Mouse (Mus musculus): ENCODE results near the gene Tmem175. TPM values are rescaled to one million over a fixed set of nuclear protein-coding genes. Genes with fewer than 3 reads are reported as not detected.

Gene Tmem175
- polyA plus RNA-seq (2012; rRNA removed), result 33.2 and 34.0 TPM in 2 replicates

GRCm38 (mm10) chr5:108629634-108630483, at the start of gene Tmem175, which contains the start of gene Gak:
Gene Tmem175, plus strand, starts transcription at chr5:108629770.
Gene Gak, minus strand, starts transcription at chr5:108629755.
- H3K36me3 ChIP-seq (ENCODE audit: control insufficient read depth, insufficient read depth, low read length), result no peaks in the 10 kb centered on the region
- under 1% methylated on average over 58 of the region's 58 CpGs for WGBS
- H3K27ac ChIP-seq (ENCODE audit: insufficient read depth, low read length), result peak within 1 kb of the TSS; percentile 91
- peaks cover 2% of the 10 kb centered on the region; the same call in 1 of the 2 replicates for H3K4me1 ChIP-seq (ENCODE audit: control insufficient read depth, insufficient read depth, insufficient read length)
- no peaks in the 10 kb centered on the region for H3K27me3 ChIP-seq (ENCODE audit: control insufficient read depth, insufficient read depth, low read length)
- peak; percentile 88 to 91 for DNase-seq (ENCODE audit: low read depth in 1 of 2, low spot score in 2 of 2)
- TF ChIP-seq POLR2A (IDR thresholded peaks at IDR 0.05; ENCODE audit: low read depth, low read length) (peak; percentile 95), CTCF (IDR thresholded peaks at IDR 0.05; ENCODE audit: extremely low read depth, insufficient read depth, insufficient read length, insufficient replicate concordance) (no peak)
- peak within 1 kb of the TSS; percentile 77 for H3K4me3 ChIP-seq (ENCODE audit: extremely low read depth, insufficient read depth, insufficient read length)

- peaks cover 53% of the 10 kb centered on the region for H3K36me3 ChIP-seq (ENCODE audit: control insufficient read depth, insufficient read depth, low read length)
- no peak overlapping the region for H3K27ac ChIP-seq (ENCODE audit: insufficient read depth, low read length)
- no peak for DNase-seq (ENCODE audit: low read depth in 1 of 2, low spot score in 2 of 2)
- H3K4me3 ChIP-seq (ENCODE audit: extremely low read depth, insufficient read depth, insufficient read length), result no peak overlapping the region
- no peaks in the 10 kb centered on the region for H3K27me3 ChIP-seq (ENCODE audit: control insufficient read depth, insufficient read depth, low read length)
- WGBS, result 93% methylated on average over 3 of the region's 3 CpGs
- TF ChIP-seq POLR2A (IDR thresholded peaks at IDR 0.05; ENCODE audit: low read depth, low read length) (no peak), CTCF (IDR thresholded peaks at IDR 0.05; ENCODE audit: extremely low read depth, insufficient read depth, insufficient read length, insufficient replicate concordance) (no peak)
- H3K4me1 ChIP-seq (ENCODE audit: control insufficient read depth, insufficient read depth, insufficient read length), result no peaks in the 10 kb centered on the region
Observed at GRCm38 (mm10) chr5:108581361-108581891, 48.1 kb upstream of the Tmem175 start.

GRCm38 (mm10) chr5:108599923-108600322, 29.6 kb upstream of the Tmem175 start:
- WGBS, result 90% methylated on average over 1 of the region's 1 CpGs
- Histone ChIP-seq H3K27me3 (ENCODE audit: control insufficient read depth, insufficient read depth, low read length) (no peaks in the 10 kb centered on the region), H3K27ac (ENCODE audit: insufficient read depth, low read length) (no peak overlapping the region), H3K36me3 (ENCODE audit: control insufficient read depth, insufficient read depth, low read length) (peaks cover 67% of the 10 kb centered on the region), H3K4me3 (ENCODE audit: extremely low read depth, insufficient read depth, insufficient read length) (no peak overlapping the region), H3K4me1 (ENCODE audit: control insufficient read depth, insufficient read depth, insufficient read length) (no peaks in the 10 kb centered on the region)
- no peak for DNase-seq (ENCODE audit: low read depth in 1 of 2, low spot score in 2 of 2)
- TF ChIP-seq CTCF (IDR thresholded peaks at IDR 0.05; ENCODE audit: extremely low read depth, insufficient read depth, insufficient read length, insufficient replicate concordance) (no peak), POLR2A (IDR thresholded peaks at IDR 0.05; ENCODE audit: low read depth, low read length) (no peak)

GRCm38 (mm10) chr5:108602537-108602936, 27.0 kb upstream of the Tmem175 start:
- no peak for TF ChIP-seq CTCF (IDR thresholded peaks at IDR 0.05; ENCODE audit: extremely low read depth, insufficient read depth, insufficient read length, insufficient replicate concordance)
- no peak for TF ChIP-seq POLR2A (IDR thresholded peaks at IDR 0.05; ENCODE audit: low read depth, low read length)
- Histone ChIP-seq H3K4me1 (ENCODE audit: control insufficient read depth, insufficient read depth, insufficient read length) (no peaks in the 10 kb centered on the region), H3K4me3 (ENCODE audit: extremely low read depth, insufficient read depth, insufficient read length) (no peak overlapping the region), H3K27ac (ENCODE audit: insufficient read depth, low read length) (no peak overlapping the region), H3K36me3 (ENCODE audit: control insufficient read depth, insufficient read depth, low read length) (peaks cover 66% of the 10 kb centered on the region), H3K27me3 (ENCODE audit: control insufficient read depth, insufficient read depth, low read length) (no peaks in the 10 kb centered on the region)
- DNase-seq (ENCODE audit: low read depth in 1 of 2, low spot score in 2 of 2), result no peak
- 91% methylated on average over 9 of the region's 9 CpGs for WGBS

GRCm38 (mm10) chr5:108610426-108610825, 19.1 kb upstream of the Tmem175 start:
- no peaks in the 10 kb centered on the region for H3K27me3 ChIP-seq (ENCODE audit: control insufficient read depth, insufficient read depth, low read length)
- no peaks in the 10 kb centered on the region for H3K4me1 ChIP-seq (ENCODE audit: control insufficient read depth, insufficient read depth, insufficient read length)
- H3K36me3 ChIP-seq (ENCODE audit: control insufficient read depth, insufficient read depth, low read length), result peaks cover 59% of the 10 kb centered on the region
- H3K4me3 ChIP-seq (ENCODE audit: extremely low read depth, insufficient read depth, insufficient read length), result no peak overlapping the region
- no peak overlapping the region for H3K27ac ChIP-seq (ENCODE audit: insufficient read depth, low read length)
- TF ChIP-seq POLR2A (IDR thresholded peaks at IDR 0.05; ENCODE audit: low read depth, low read length) (no peak), CTCF (IDR thresholded peaks at IDR 0.05; ENCODE audit: extremely low read depth, insufficient read depth, insufficient read length, insufficient replicate concordance) (no peak)
- 91% methylated on average over 1 of the region's 1 CpGs for WGBS
- no peak for DNase-seq (ENCODE audit: low read depth in 1 of 2, low spot score in 2 of 2)

- no peak for DNase-seq (ENCODE audit: low read depth in 1 of 2, low spot score in 2 of 2)
- H3K27ac ChIP-seq (ENCODE audit: insufficient read depth, low read length), result no peak overlapping the region
- TF ChIP-seq POLR2A (IDR thresholded peaks at IDR 0.05; ENCODE audit: low read depth, low read length) (no peak), CTCF (IDR thresholded peaks at IDR 0.05; ENCODE audit: extremely low read depth, insufficient read depth, insufficient read length, insufficient replicate concordance) (no peak)
- peaks cover 39% of the 10 kb centered on the region for H3K36me3 ChIP-seq (ENCODE audit: control insufficient read depth, insufficient read depth, low read length)
- WGBS, result 76% methylated on average over 2 of the region's 2 CpGs
- no peak overlapping the region for H3K4me3 ChIP-seq (ENCODE audit: extremely low read depth, insufficient read depth, insufficient read length)
- H3K27me3 ChIP-seq (ENCODE audit: control insufficient read depth, insufficient read depth, low read length), result no peaks in the 10 kb centered on the region
- H3K4me1 ChIP-seq (ENCODE audit: control insufficient read depth, insufficient read depth, insufficient read length), result no peaks in the 10 kb centered on the region
Observed at GRCm38 (mm10) chr5:108621870-108622269, 7.7 kb upstream of the Tmem175 start.

Data from spleen, adult 2 months (tissue).